Comparison of ENCODE assay signal across 11 mouse cellular contexts in genomic region chr5:75701662-75702061, GRCm38 (mm10).
DNase-seq lines count a peak whose midpoint lies in the region; TF ChIP-seq lines count a peak whose summit lies in the region.
"Had no signal": no experiment of that assay in that cellular context is flagged by ENCODE, and none has a peak within 500 bp of the region (broad histone marks: within the 10 kb centered on the region; RNA-seq: fewer than 3 reads in every experiment).

No protein-coding gene starts in this region.

- H3K27me3 ChIP-seq in kidney, adult 2 months (replicated peaks; ENCODE audit: control insufficient read depth, insufficient read depth, low read length) = no peaks in the 10 kb centered on the region
- H3K27me3 ChIP-seq: limb, embryonic 13.5 days had no signal

- intact Hi-C loops in heart, postnatal 36 days (cut with DNase I) = no loop called here
- intact Hi-C loops in gastrocnemius, postnatal 14 days (cut with DNase I; ENCODE audit: low total_unique reads) = no loop called here

- no peak for TF ChIP-seq POLR2A in kidney, adult 2 months (IDR thresholded peaks at IDR 0.05; ENCODE audit: low read depth, low read length)

- TF ChIP-seq CTCF in kidney, adult 2 months (conservative IDR thresholded peaks at IDR 0.05; ENCODE audit: insufficient read depth, insufficient read length, low read depth, low read length) = no peak

- DNase-seq in cerebellum, postnatal 10 days = peak; percentile 16 to 22
- no peak for DNase-seq in cerebellum, adult 11 months
- DNase-seq in kidney, postnatal 4 days = peak; percentile 11 to 14
- DNase-seq in kidney, adult 2 months = no peak
- peak; percentile 13 for DNase-seq in ZHBTc4 (ENCODE audit: low read depth, low spot score)
- peak; percentile 14 to 27 for DNase-seq in heart, postnatal 36 days
- DNase-seq in ovary, postnatal 36 days (ENCODE audit: low spot score) = no peak
- no peak for DNase-seq in gastrocnemius, postnatal 14 days
- DNase-seq: gastrocnemius, postnatal 36 days had no signal

- no peak overlapping the region for H3K27ac ChIP-seq in kidney, adult 2 months (ENCODE audit: insufficient read depth, low read depth, low read length)
- H3K27ac ChIP-seq: limb, embryonic 13.5 days had no signal

- 86% methylated on average over 12 of the region's 12 CpGs for WGBS in kidney, adult 2 months

- H3K4me3 ChIP-seq in kidney, adult 2 months (ENCODE audit: insufficient read depth, low read depth, low read length) = no peak overlapping the region
- H3K4me3 ChIP-seq: erythroblast, embryonic 14.5 days; limb, embryonic 13.5 days had no signal

- H3K4me1 ChIP-seq in kidney, adult 2 months (ENCODE audit: control insufficient read depth, insufficient read depth, low read length) = no peaks in the 10 kb centered on the region
- H3K4me1 ChIP-seq: limb, embryonic 13.5 days had no signal

- H3K36me3 ChIP-seq in kidney, adult 2 months (ENCODE audit: control insufficient read depth, insufficient read depth, low read length) = no peaks in the 10 kb centered on the region
- H3K36me3 ChIP-seq: limb, embryonic 13.5 days had no signal

Comparison
In these comparisons a context has a peak if more than half of its experiments do, and no peak if none do; other contexts are left out.
1. DNase-seq: peak in cerebellum, postnatal 10 days (2 of 2), kidney, postnatal 4 days (2 of 2), ZHBTc4 (single experiment) and heart, postnatal 36 days (2 of 2); none in cerebellum, adult 11 months (single experiment), kidney, adult 2 months (single experiment), ovary, postnatal 36 days (single experiment) and gastrocnemius, postnatal 14 days (single experiment).